Mouse (Mus musculus): ENCODE results near the gene Mrvi1.

DNA sequence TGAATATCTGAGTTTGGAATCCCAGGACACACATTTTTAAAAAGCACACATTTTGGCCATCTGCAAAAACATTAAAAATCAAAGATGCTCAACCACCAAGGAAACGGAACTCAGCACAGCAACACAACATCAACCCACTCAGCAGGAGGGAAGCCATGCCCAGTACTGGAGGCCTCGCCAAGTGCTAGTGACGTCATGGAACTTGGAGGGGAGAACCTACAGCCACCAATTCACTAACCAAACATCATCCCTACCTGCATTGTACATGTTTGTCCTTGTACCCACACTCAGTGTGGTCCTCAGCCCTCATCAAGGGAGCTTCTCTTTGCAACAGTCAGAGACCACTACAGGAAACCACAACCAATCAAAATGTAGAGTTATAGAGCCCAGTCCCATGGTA is 16.9 kb downstream of the Mrvi1 start:
- TF ChIP-seq CTCF (IDR thresholded peaks at IDR 0.05; ENCODE audit: low read depth, low read length) = no peak
- TF ChIP-seq POLR2A (IDR thresholded peaks at IDR 0.05; ENCODE audit: insufficient read depth, low read length) = no peak

All from ES-Bruce4 (cell line).